Mouse (Mus musculus): ENCODE results near the gene Ebp.
A peak's percentile ranks its signal among the peaks of the same experiment; 100 is the strongest.

Gene Ebp

DNA sequence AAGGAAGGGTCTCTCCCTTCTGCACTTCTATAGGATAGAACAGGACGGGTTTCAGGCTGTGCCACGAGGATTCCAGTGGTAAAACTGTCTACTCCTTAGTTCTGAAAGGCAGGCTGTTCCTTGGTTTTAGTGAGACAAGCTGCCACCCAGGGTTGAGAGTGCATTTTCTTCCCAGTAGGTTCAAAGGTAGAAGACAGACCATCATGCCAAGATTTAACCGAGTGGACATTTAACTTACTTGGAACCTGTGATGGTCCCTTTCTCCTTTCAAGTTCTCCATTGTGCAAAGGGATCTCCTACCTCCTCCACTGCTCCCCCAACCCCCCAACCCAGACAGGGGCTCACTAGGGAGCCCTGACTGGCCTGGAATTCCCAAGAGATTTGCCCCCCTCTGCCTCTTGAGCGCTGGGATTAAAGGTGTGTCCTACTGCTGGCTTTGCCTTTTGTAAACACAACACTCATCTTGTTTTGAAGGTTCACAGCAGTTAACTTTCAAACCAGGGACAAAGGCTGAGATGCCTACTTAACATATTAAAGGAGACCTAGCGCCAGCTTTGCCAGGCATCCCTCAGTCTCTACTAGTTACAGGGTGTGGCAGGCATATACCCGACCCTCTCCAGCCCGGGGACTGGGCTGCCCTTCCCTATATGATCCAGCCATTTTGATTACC lies 10.3 kb downstream of the Ebp start:
- DNase-seq (ENCODE audit: low read depth): no peak

DNA sequence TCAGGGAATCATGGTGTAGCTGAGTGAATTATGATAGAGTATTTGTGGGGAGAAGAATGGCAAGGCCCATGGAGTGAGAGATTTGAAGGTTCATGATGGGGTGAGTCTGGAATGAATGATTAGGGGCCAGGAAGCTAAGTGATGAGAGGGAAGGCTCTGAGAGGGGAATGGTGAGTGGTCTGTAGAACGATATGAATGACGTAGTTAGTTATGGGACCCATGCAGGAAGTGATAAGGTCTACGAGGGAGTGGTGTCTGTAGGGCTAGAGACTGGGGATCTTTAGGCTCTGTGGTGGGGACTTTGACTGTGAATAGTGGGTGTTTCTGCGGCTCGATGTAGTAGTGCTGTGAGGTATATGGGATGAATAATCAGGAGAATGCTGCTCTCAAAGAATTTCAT lies 13.7 kb downstream of the Ebp start:
- DNase-seq (ENCODE audit: low read depth): no peak

- DNase-seq (ENCODE audit: low read depth): no peak
Measured at GRCm38 (mm10) chrX:8178871-8179270, 14.4 kb downstream of the Ebp start.

DNA sequence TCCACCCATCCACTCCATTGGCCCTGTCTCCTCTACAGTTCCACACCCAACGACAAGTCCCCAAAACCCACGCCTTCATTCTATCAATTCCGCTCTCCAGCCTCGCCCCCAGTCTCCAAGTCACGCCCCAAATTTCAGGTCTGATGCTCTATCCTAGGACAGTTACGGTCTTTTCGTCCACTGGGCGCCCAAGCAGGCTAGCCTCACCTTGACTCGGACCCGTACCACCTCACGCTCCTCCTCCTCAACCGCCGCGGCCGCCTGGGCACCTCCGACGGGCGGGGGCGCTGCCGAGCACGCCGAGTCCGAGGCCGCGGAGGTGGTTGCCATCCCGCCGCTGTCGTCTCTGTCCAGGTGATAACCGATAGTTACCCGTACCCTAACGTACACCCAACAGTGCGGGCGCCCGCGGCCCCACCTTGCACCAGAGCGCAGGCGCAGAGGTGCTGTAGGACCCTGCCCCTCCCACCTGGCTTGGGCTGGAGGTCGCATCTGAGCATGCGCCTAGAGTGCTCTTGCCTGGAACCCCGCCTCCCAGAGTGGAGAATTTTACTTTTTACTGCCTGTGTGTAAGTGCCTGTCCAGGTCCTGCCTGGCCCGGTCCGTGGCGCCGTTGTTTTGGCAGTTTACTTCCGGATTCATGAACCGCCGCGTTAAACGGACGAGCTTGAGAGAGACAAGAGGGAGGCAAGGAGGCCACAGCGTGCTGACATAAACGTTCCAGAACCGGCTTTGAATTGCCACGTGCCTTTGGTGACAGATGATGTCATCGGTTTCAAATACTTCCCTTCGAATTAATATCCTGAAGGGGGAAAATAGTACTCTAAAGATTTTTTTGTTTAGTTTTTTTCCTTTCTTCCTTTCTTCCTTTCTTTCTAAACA lies 17.6 kb downstream of the Ebp start, which contains the start of gene Tbc1d25:
Tbc1d25 (minus strand) TSS at position 678 of the 882 bp plus-strand sequence.
- DNase-seq (ENCODE audit: low read depth): peak; percentile 78

DNA sequence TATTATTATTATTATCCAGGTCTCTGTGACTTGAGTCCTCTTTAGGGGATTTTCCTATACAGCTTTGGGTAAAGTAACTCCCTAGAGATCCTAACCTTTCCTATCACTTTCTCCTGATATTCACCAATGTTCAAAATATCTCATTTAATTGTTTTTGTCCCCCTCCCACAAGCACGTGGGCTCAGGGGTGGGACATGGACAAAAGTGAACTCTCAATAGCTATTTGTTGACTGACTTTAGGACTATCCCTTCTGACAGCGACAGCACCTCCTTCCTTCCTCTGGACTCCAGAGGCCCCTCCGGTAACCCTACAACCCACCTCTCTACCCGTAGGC lies 18.2 kb downstream of the Ebp start:
- no peak for DNase-seq (ENCODE audit: low read depth)

- DNase-seq (ENCODE audit: low read depth): no peak
Measured at GRCm38 (mm10) chrX:8167716-8168647, 25.3 kb downstream of the Ebp start.

- DNase-seq (ENCODE audit: low read depth): no peak
Measured at GRCm38 (mm10) chrX:8164471-8164870, 28.8 kb downstream of the Ebp start.

- no peak for DNase-seq (ENCODE audit: low read depth)
Measured at GRCm38 (mm10) chrX:8163076-8163475, 30.2 kb downstream of the Ebp start.

- peak; percentile 75 for DNase-seq (ENCODE audit: low read depth)
Measured at GRCm38 (mm10) chrX:8145153-8145991, 47.9 kb downstream of the Ebp start, which contains the start of gene Rbm3. Gene Rbm3 (minus strand): TSS chrX:8145880.

GRCm38 (mm10) chrX:8143750-8144149 lies 49.6 kb downstream of the Ebp start:
- DNase-seq (ENCODE audit: low read depth): no peak

GRCm38 (mm10) chrX:8142948-8143347 lies 50.4 kb downstream of the Ebp start:
- DNase-seq (ENCODE audit: low read depth): no peak

GRCm38 (mm10) chrX:8141058-8141457 lies 52.3 kb downstream of the Ebp start:
- no peak for DNase-seq (ENCODE audit: low read depth)

DNA sequence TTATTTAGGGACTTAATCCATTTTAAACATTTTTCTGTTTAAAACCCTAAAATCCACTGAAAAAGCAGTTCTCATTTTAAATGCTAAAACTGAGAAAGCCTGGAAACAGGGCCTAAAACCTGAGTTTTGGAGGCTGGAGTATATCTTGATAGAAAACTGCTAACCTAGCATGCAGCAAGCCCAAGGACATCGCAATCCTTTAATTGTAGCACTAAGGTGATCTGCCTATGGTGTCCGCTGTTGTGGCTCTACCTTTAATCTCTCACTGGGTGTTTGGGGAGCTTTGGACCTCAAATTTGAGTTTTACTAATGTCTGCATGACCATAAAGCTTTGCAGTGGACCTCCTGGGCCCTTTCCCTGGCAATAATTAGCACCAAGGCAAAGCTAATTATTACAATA lies 52.9 kb downstream of the Ebp start:
- DNase-seq (ENCODE audit: low read depth): no peak

DNA sequence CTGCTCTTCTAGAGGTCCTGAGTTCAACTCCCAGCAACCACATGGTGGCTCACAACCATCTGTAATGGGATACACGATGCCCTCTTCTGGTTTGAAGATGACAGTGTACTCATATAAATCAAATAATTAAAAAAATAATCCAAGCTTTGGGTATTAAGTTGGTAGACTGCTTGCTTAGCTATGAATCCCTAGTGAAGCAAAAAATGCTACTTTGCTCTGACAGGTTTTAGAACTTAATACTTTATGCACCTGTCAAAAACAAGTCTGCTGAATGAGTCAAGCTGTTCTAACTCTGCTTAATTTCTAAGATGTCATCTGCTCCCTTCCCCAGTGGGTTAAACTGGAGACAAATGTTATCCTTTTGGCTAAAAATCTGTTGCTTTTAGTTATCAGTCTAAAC lies 53.8 kb downstream of the Ebp start:
- DNase-seq (ENCODE audit: low read depth): no peak

DNA sequence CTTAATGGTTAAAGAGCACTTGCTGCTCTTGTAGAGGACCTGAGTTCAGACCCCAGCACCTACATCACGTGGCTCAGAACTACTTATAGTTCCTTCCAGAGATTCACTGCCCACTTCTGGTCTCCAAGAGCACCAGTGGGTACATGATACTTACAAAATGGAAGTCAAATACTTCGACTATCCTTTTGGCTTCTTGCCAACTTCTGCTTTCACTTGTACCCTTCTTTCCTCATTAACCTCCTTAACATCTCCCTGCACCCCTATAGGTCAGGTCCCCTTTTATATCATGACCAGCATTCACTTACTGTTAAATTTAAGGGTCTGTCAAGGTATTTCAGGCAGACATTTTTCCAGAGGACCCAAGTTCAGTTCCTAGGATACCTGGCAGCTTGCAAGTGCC lies 57.4 kb downstream of the Ebp start:
- DNase-seq (ENCODE audit: low read depth): no peak

Data from c-Kit-positive CD71-negative TER-119-negative erythroid progenitor cells, embryonic 14.5 days (primary cell).